Mouse (Mus musculus): ENCODE results near the gene Crot. TPM values are rescaled to one million over a fixed set of nuclear protein-coding genes. Genes with fewer than 3 reads are reported as not detected.
"Not testable (repeated sequence)": the region's sequence is repeated elsewhere in the genome, so short reads cannot be mapped to it uniquely, and the experiment has no call there.

Gene Crot
- 10 to 100 TPM; 24.1 to 26.5 TPM for total RNA-seq (2021)
- long read RNA-seq, transcript Crot-201 (18 exons, 2,996 nt) = major isoform, 21 of 34 reads
- long read RNA-seq, partial matches to known transcripts = 3 of 34 reads
- long read RNA-seq, other reads (novel, unspliced or antisense) = 10 of 34 reads

DNA sequence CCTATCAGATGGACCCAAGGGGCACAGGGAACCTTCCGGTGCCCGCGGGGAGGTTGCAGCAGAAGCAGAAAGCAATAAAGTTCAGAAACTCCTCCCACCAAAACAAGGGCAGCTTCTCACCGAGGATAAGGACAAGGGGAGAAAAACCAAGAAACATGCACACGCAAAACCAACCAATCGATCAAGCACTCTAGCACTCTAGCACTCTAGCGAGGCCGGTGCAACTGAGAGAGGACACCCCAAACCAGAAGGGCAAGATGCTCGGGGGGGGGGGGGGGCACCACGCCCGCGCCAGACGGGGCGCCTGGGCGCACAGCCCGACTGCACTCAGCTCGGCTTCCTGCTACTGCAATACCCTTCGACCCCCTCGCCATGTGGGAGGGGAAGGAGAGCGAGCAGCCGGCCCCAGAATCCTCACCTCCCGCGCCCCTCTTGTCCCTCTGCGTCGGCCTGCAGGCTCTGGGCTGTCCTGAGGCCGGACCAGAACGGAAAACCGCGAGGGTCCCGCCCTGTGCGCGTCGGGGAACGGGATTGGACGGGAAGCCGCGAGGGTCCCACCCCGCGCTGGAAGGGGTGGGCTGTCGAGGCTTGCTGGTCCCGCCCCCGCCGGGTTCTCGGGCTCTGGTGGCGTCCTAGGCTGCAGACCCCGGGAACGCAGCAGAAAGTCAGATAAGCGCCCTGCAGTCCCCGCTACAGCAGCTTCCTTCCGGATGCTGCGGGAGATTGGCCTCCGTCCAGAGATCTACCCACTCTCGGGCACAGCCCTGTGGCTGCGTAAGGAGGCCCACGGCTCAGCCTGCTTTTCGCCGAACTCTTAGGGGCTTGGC is at the start of gene Crot:
Crot (minus strand) TSS at position 639 of the 827 bp plus-strand sequence.
- peak; percentile 89 to 93 for DNase-seq (ENCODE audit: low spot score in 2 of 2)

DNA sequence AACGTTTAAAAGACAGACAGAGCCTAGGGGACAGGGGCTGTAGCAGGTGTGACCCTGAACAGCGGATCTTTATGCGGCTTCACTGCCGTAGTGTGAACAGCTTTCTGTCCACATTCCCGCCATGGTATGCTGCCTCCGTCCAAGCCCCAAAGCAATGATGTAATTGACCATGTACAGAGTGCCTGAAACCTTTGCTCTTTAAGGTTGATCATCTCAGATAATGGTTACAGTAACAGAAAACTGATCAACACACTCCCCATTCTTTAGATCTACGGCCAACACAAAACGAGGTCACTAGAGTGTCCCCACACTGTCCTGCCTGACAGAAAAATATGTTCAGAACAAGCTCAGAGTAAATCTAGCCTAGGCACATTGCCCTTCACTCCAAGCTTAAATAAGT is 48.8 kb upstream of the Crot start:
- DNase-seq (ENCODE audit: low spot score in 2 of 2) = no peak

DNA sequence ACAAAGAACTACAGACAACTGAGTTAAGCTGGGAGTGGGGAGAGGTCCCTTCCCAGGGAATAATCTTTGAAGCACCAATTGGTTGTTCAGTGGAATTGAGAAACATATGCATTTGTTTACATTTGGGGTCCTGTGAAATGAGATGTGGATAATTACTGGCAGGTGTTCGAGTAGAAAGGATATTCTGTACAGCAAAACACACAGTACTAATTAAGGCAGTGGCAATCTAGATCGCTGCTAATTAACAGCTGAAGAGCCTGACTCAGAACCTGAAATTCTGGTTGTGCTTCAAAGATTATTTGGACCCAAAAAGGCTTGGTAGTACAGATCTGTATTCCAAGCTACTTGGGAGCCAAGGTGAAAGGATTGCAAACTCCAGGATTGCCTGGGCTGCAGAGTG is 47.7 kb upstream of the Crot start:
- DNase-seq (ENCODE audit: low spot score in 2 of 2) = no peak

DNA sequence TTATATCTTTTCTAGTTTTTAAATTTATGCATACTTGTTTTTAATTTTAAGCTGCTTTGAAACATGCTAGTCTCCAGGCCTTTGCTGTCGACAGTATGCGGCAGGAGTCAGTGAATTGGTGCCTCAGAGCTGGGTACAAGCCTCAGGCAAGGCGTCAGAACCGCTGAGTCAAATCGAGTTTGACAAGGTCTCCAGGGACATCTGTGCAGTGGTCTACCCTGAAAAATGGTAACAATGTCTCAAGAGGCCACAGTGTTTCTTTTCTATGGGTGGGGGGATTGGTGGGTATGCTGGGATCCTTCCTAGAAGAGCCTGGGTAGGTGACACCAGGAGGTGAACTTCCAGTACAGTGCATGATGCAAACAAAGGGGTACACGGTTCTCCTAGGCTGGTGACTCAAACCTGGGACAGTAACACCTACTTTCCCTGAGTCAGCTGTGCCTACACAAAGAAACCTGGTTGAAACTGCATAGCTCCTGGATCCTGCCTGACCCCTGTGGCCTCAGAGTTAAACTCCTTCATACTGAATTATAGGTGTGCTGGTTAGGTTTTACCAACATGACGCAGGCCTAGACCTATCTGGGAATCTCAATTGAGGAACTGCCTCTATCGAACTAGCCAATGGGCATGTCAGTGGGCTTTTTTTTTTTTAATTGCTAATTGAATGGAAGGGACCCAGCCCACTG is 46.6 kb upstream of the Crot start:
- DNase-seq (ENCODE audit: low spot score in 2 of 2) = no peak

DNA sequence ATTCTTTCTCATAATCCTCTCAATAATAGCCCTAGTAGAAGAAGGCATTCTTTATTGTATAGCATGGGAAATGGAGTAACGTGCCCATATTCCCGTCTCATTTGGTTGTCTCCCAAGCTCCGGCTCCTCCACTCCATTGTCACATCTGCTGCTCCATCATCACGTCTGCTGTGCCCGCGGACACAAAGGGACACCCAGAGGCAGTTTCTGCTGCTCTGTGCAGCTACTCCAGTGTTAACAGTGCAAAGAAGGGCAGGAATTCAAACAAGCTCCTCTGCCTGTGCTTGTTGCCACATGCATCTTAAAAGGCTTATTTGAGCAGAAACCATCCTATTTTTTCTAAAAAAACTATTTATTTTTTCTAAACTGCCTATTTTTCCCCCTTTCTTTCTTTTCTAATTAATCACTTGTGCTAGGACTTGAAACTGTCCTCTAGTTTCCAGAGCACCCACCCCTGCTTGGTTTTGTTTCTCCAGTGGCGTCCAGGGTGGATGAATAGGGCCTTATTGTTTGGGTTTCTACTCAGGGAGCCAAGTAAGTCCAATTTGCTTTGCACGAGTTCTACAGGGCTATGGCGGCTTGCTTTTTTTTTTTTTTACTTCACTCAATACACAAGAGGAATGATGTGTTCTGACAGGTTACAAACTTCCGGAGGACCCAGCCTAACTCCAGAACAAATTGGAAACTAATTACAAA is 45.7 kb upstream of the Crot start:
- peak in 1 of 2 experiments; percentile 17 for DNase-seq (ENCODE audit: low spot score in 2 of 2)

DNA sequence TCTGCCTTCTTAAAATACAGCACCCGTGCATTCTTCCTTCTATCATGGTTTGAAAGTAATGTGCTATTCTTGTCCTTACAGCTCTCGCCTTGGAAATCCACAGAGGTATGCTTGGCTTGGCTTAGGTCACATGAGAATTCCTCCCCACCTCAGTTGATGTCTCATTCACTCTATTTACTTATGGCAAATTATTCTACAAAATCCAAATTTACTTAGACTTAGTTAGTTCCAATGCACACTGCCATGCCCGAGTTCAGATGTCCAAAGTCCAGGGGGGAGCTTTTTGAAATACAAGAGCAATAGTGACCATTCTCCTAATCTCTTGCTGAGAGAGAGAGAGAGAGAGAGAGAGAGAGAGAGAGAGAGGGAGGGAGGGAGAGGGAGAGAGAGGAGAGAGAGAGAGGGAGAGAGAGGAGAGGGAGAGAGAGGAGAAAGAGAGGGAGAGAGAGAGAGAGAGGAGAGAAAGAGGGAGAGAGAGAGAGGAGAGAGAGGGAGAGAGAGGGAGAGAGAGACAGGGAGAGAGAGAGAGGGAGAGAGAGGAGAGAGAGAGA is 43.6 kb upstream of the Crot start:
- no peak for DNase-seq (ENCODE audit: low spot score in 2 of 2)

DNA sequence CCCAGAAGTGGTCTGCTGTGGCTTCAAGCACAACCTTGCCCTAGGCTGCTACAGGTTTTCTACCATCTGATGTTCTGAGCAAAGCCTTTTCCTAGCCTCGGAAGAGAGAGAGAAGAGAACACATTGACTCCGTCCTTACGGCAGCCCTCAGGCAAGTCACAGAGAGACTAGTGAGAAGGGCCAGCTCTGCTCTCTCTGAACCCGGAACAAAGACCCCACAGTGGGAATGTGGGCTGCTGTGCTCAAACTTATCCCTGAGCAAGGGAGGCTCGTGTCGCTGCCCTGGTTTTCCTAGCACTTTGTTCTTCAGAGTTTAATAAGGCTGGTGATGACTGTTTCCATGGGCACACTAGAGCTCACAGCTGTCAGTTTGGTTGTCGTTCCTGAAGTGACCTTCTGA is 42.9 kb upstream of the Crot start:
- no peak for DNase-seq (ENCODE audit: low spot score in 2 of 2)

DNA sequence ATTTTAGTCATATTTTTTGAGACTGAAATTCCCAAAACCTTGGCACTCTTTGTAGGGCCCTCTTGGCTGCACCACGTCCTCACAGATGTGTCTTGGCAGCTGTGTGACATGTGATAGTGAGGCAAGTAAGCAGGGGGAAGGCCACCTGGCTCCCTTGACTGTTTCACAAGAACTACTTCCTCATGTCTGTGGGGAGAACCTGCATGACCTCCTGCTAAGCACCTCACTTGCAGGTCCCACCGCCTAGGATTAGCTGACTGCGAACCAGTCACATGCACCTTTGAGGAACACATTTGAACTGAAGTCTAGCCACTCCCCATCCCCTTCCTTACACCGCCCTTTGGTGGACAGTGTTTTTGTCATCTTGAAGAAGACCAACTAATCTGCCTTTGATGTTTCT is 40.2 kb upstream of the Crot start:
- no peak for DNase-seq (ENCODE audit: low spot score in 2 of 2)

DNA sequence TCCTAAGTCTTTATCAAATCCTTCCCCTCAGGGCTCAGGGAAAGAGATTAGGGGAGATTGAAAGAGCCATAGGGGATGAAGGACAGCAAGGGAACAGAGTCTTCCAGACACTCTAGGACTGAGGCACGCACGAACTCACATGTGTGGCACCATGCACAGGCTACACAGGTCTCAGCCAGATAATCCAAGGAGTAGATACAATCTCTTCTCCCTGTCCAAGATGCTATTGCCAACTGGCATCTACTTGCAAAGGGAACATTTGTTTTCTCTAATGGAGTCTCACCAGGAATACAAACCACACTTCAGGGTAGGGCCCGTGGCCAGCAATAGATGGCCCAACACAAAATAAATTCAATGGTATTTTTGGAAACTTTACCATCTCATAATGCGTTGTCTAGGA is 38.3 kb upstream of the Crot start:
- no peak for DNase-seq (ENCODE audit: low spot score in 2 of 2)

DNA sequence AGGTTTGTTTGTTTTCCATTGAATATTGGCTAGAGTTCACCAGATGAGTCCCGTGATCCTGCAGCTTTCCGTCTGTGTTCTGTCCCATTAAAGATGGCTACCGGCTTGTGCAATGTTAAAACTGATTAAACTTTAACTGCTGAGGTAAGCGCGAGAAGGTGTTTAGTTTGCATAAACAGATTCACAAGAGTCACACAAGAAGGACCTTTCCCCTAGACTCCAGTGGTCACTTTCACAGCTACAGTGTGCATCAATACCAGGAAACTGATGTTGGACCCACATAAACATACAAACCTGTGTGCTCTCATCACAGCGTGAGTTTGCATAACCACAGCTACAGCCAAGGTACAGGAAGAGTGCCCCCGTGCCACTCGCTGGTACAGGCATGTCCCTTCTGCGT is 37.4 kb upstream of the Crot start:
- no peak for DNase-seq (ENCODE audit: low spot score in 2 of 2)

DNA sequence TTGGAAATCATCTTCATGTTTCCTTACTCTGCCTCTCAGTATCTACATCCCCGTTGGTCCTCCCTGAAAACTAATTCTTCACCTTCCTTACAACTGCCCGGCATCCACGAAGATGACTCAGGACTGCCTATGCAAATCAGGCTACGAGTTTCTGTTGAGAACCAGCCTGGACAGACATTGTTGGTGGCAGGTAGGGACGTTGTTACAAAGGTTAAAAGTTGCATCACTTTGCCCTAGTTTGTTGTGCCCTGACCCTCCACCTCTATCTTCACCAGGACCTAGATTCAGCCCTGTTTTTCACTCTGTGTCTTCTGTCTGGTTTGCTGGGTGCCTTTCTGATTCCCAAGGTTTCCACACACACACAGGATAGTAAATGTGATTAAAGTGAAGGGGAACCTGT is 36.7 kb upstream of the Crot start:
- no peak for DNase-seq (ENCODE audit: low spot score in 2 of 2)

DNA sequence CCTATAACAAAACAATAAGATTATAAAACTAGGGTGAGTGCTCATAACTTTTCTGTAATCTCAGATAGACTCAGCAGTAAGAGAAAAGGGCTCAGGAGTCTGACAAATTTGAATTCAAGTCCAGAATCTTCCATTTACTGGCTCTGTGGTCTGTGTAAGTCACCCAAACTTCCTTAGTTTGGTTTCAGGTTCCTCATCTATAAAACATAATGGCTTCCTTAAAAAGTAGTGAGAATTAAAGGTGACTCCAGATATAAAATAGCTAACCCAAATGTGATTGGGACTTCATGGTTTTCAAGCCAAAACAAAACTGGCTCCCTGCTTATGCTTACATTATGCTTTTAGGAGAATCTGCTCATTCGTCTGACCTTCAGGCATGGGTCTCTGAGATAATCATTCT is 35.5 kb upstream of the Crot start:
- DNase-seq (ENCODE audit: low spot score in 2 of 2) = no peak

DNA sequence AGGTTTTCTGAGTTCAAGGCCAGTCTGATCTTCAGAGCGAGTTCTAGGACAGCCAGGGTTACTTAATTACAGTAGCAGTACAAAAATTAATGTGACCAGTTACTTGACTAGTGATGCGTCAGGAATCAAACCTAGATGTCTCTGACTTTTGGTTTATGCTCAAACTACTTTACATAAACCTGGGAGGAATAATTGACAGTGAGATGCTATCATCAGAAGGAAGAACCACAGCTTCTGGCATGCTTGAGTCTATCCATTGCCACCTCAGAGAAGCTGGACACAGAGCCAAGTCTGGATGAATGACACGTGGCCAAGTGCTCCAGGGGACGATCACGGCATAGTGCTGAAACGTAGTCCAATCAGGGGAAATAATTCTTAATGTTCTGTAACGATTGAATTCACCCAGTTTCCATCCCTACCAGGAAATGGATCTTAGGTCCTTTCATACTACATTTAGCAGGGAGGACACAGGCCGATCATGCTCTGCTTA is 35.0 kb upstream of the Crot start:
- no peak for DNase-seq (ENCODE audit: low spot score in 2 of 2)

DNA sequence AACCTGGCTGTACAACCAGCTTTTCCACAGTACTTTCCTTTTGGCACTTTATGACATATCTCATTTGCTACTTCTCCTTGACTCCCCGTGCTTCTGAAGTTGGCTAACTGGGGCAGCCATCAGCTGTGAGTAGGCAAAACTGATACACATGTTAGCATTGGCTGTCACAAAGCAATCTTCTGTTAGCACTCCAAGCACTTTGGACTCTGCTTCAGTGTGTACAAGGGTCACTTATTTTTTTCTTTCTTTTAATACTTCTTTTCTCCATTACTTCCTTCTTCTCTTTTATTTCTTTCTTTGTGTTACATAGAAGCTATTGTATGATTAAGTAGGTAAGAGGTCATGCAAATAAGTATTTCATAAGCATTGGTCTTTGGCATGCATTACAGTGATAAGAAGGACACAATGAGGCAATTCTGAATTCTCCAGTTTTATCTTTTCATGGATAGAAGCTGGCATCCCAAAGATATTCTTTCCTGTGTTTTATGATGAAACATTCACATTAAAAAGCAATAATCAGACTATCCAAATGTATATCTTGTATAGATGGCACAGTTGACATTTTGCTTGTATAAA is 31.2 kb upstream of the Crot start:
- no peak for DNase-seq (ENCODE audit: low spot score in 2 of 2)

DNA sequence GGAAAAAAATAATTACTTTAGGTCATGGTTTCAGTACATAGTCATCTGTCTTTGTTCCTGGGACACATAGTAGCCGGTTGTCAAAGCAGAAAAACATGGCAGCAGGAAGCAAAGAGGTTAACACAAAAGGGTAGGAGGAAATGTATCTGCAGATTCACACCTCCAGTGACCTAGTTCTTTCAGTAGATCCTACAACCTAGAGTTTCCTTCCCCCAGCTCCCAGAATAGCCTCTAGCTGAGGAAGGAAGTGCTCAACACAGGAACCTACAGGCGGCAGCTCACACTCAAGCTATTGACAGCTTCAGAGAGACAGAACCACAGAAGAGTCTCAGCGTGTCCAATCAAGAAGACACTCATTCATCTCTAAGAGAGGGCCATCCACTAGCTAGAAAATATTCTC is 18.2 kb upstream of the Crot start:
- no peak for DNase-seq (ENCODE audit: low spot score in 2 of 2)

DNA sequence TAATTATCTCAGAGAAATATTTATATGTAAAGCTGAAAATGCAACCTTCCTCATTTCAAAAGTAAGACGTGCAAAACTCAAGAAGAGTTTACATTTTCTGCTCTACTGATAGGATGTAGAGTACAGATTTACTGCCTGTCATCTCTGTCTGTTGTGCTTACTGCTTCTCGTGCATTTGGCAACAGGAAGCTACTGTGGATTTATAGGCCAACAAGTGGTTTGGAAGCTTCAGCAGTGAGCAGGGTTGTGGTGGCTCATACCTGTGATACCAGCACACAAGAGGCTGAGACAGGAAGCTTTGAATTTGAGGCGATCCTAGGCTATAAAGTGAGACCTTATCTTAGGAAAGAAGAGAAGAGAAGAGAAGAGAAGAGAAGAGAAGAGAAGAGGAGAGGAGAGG is 17.6 kb upstream of the Crot start:
- no peak for DNase-seq (ENCODE audit: low spot score in 2 of 2)

DNA sequence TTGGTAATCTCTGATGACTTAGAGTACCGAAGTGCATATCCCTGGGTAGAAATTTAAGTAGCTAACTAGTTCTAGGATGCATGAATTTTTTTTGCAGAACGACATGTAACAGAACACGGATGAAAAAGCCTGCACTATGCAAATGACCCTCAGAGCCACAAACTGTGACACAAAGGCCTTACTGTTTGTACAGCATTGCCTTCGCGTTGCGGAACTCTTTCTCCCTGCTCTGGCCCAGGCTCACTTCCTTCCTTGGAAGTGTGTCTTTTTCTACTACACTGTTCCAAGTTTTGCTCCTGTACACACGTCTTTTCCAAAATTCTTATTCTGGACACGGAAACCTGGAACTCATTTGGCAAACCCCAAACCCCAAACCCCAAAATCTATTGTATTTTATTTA is 14.2 kb upstream of the Crot start:
- no peak for DNase-seq (ENCODE audit: low spot score in 2 of 2)

DNA sequence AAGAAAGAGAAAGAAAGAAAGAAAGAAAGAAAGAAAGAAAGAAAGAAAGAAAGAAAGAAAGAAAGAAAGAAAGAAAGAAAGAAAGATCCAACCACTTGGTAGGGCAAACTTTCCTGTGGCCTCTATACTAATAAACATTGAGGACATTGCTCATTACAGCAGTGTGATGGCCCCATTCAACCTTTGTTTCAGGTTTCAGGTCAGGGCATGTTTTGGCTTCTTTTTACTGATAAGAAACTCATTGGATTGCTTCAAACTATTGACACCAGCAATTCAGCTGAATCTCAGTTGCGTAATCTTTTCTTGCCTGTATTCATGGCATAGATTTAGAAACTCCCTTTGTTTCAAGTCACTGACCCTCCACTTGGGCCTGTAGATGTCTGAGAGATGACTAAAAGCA is 13.0 kb upstream of the Crot start:
- DNase-seq (ENCODE audit: low spot score in 2 of 2) = no peak

DNA sequence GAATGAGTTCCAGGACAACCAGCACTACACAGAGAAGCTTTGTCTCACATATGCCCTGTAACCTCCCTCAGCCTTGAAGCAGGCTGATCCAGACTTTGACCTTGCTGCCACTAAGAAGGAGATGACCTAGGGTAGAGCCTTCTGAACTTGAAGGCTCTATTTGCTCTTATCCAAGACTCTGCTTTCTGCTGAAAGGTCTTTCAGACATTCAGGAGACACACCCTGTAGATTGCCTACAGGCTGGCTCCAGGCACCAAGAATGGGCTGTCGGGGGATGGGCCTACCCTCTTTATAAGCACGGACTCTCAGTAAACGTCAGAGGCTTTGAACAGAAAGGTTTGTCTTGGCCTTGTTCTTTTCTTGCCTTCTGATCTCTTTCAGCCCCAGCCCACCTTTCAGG is 9.5 kb upstream of the Crot start:
- not testable (repeated sequence) for DNase-seq (ENCODE audit: low spot score in 2 of 2)

DNA sequence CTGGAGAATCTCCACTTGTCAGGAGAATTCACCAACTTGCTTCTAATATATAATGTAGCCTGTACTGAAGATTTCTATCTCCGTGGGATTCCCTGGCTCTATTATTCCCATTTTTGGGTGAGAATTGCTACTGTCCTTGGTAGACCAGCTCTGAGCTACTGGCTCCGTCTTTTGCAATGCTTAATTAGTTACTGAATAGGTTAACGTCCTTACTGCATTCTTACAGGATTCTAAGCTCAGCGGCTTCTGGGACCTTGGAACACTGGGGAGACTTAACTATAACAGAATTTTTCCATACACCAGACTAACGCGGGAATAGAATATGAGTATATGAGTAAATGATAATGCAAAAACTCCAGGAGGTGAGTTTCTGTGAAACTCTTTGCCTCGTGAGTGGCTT is 2.9 kb upstream of the Crot start:
- DNase-seq (ENCODE audit: low spot score in 2 of 2) = not testable (repeated sequence)

DNA sequence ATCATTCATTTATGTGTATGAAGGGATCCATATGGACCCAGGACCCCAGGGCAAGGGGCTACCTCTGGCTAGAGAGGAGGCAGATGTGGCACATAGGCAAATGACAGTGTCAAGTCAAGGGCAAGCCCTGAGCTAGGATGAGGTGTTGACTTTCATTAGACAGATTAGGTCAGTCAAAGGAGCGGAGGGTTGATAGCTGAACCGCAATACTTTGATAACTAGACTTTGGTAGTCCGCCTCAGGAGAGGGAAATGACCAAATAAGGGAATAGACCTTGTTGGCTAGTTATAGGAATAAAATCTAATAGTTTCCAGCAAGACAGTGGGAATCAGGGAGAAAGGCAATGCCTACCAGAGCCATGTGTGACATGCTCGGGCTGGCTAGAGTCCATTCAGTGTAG is 2.0 kb upstream of the Crot start:
- no peak for DNase-seq (ENCODE audit: low spot score in 2 of 2)
